Mouse (Mus musculus) kidney, embryonic 16.5 days (tissue): ENCODE measurements around the gene Camta2. TPM values are rescaled to one million over a fixed set of nuclear protein-coding genes. Genes with fewer than 3 reads are reported as not detected.

Source experiments
- ATAC-seq: fragments of 200-750 bp; cut with Nextera tagmentation; 2 replicates; pipeline ENCODE4 v1.8.0; 2017; ENCODE audit warnings: moderate TSS enrichment; ENCODE audit not compliant: low FRiP score, low TSS enrichment
- H3K27ac ChIP-seq: fragments of 300-500 bp; sonication (generic); 2 replicates; pipeline ENCODE4 v1.5.1; 2014; ENCODE audit warnings: low read length
- H3K27me3 ChIP-seq: fragments of 300-500 bp; sonication (generic); 2 replicates; pipeline ENCODE4 v1.6.1; 2014; ENCODE audit warnings: low read length, control low read depth, mixed read lengths; ENCODE audit not compliant: insufficient read depth
- H3K36me3 ChIP-seq: fragments of 300-500 bp; sonication (generic); 2 replicates; pipeline ENCODE4 v1.6.1; 2014; ENCODE audit warnings: low read length, control low read depth, mixed read lengths; ENCODE audit not compliant: insufficient read depth
- H3K4me1 ChIP-seq: fragments of 300-500 bp; sonication (generic); 2 replicates; pipeline ENCODE4 v1.6.1; 2014; ENCODE audit warnings: low read length, control low read depth, mixed read lengths; ENCODE audit not compliant: insufficient read depth
- H3K4me2 ChIP-seq: fragments of 300-500 bp; sonication (generic); replicated peaks from 2 replicates; pipeline ENCODE4 v1.6.1; 2014; ENCODE audit warnings: low read depth, low read length
- H3K4me3 ChIP-seq: fragments of 300-500 bp; sonication (generic); 2 replicates; pipeline ENCODE4 v1.5.1; 2014; ENCODE audit warnings: mild to moderate bottlenecking, low read length
- H3K9ac ChIP-seq: fragments of 300-500 bp; sonication (generic); replicated peaks from 2 replicates; pipeline ENCODE4 v1.6.1; 2014; ENCODE audit warnings: low read length
- H3K9me3 ChIP-seq: fragments of 300-500 bp; sonication (generic); 2 replicates; pipeline ENCODE4 v1.6.1; 2016; ENCODE audit warnings: low read length, control low read depth
- WGBS: fragments of 180-500 bp; shearing (Covaris S2); extraction: QIAGEN DNeasy Blood & Tissue Kit; methylation state at CpG from one replicate; pipeline ENCODE4 v1.1.7; 2014; 5-methylcytosine and 5-hydroxymethylcytosine counted together
- polyA plus RNA-seq: library from polyadenylated mRNA; unstranded; fragments of >200 nt; fragmentation: Nextera tagmentation; extraction: Ambion mirVana; gene quantifications from 2 replicates; pipeline ENCODE4 v1.2.1, GENCODE M21; 2015

Gene Camta2
- polyA plus RNA-seq, 1 experiment from 2014 or later = 12.7 TPM

DNA sequence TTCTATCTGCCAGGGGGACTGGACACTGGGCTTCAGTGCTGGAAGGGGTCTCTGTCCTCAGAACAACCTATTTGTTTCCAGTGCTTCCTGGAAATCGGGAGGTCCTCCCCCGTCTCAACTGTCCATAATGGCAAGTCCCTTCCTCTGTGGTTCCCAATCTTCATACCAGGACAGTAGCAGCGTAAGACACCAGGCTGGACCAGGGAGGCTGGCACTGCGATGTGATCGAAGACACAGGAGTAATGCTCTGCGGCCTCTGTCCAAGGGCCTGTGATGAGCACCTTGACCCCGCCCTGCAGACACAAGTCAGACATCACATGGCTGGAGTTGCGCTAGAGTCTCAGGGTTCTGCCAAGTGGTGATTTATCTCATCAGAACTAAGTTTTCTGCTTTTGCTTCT lies 8.5 kb downstream of the Camta2 start:
- Histone ChIP-seq H3K4me2 (no peak overlapping the region), H3K4me3 (no peak overlapping the region), H3K36me3 (peaks cover 26% of the 10 kb centered on the region), H3K27ac (no peak overlapping the region), H3K9me3 (no peaks in the 10 kb centered on the region), H3K27me3 (no peaks in the 10 kb centered on the region), H3K9ac (no peak overlapping the region), H3K4me1 (peaks cover 5% of the 10 kb centered on the region)
- WGBS = 94% methylated on average over 8 of the region's 8 CpGs
- ATAC-seq = no peak

DNA sequence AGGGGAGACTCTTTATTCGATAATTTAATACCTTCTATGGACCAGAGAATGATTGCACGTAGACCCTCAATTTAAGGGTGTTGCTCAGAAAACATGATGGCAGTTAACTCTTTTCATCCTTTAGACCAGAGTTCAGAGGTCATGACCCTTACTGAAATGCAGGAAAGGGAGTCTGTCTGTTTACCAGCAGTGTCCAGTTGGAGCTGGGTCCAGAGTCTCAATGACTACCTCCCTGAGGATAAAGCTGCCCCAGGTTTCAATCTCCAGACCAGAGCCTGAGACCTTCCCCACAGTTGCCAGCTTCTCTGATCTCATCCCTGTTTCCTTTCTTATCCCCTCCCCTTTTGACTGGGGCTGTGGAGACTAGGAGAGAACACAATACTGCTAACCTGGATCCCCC lies 9.3 kb downstream of the Camta2 start:
- no peak for ATAC-seq

DNA sequence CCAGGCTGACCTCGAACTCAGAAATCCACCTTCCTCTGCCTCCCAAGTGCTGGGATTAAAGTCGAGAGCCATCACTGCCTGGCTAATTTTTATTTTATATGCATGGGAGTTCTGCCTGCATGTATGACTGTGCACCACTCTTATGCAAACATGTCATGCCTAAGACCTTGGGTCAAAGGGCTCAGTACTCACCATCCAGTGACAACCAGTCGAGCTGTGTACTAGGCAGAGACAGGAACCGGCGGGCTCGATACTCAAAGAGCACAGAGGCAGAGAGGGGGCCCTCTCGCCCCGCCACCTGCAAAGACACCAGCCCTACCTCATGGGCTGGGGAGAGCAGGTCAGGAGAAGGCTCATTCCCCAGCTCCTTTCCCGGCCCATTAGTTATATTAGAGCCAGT lies 9.8 kb downstream of the Camta2 start:
- Histone ChIP-seq H3K27ac (no peak overlapping the region), H3K4me3 (no peak overlapping the region), H3K27me3 (no peaks in the 10 kb centered on the region), H3K9ac (no peak overlapping the region), H3K4me1 (peaks cover 5% of the 10 kb centered on the region), H3K4me2 (no peak overlapping the region), H3K36me3 (peaks cover 27% of the 10 kb centered on the region), H3K9me3 (no peaks in the 10 kb centered on the region)
- WGBS = 82% methylated on average over 9 of the region's 9 CpGs
- no peak for ATAC-seq

More for the DNA sequence above, 9.3 kb downstream of the Camta2 start:
- H3K27me3 ChIP-seq = no peaks in the 10 kb centered on the region
- no peak overlapping the region for H3K27ac ChIP-seq
- H3K9ac ChIP-seq = no peak overlapping the region
- H3K4me2 ChIP-seq = no peak overlapping the region
- H3K9me3 ChIP-seq = no peaks in the 10 kb centered on the region
- peaks cover 5% of the 10 kb centered on the region for H3K4me1 ChIP-seq
- WGBS = 61% methylated on average over 2 of the region's 2 CpGs
- peaks cover 29% of the 10 kb centered on the region for H3K36me3 ChIP-seq
- H3K4me3 ChIP-seq = no peak overlapping the region

DNA sequence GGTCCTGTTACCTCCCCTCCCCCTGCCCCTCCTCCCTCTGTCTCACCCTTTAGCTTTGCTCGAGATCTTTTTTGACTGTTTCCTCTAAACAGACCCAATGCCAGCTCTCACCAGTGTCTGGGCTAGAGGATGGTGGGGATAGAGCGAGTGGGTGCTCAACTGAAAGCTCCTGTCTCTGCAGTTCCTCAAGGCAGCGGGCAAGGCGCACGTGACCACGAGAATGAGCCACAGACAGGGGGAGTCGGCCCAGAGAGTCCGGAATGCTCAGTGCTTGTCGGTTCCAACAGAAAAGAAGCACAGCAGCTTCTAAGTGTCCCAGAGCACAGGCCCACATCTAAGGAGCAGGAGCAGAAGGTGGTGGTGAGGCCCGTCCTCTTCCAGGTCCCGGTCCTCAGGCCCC lies 13.4 kb downstream of the Camta2 start:
- no peaks in the 10 kb centered on the region for H3K9me3 ChIP-seq
- no peak overlapping the region for H3K4me2 ChIP-seq
- H3K9ac ChIP-seq = no peak overlapping the region
- peaks cover 20% of the 10 kb centered on the region for H3K36me3 ChIP-seq
- H3K4me3 ChIP-seq = no peak overlapping the region
- no peak for ATAC-seq
- H3K4me1 ChIP-seq = peaks cover 10% of the 10 kb centered on the region
- WGBS = 79% methylated on average over 11 of the region's 11 CpGs
- no peaks in the 10 kb centered on the region for H3K27me3 ChIP-seq
- H3K27ac ChIP-seq = no peak overlapping the region

DNA sequence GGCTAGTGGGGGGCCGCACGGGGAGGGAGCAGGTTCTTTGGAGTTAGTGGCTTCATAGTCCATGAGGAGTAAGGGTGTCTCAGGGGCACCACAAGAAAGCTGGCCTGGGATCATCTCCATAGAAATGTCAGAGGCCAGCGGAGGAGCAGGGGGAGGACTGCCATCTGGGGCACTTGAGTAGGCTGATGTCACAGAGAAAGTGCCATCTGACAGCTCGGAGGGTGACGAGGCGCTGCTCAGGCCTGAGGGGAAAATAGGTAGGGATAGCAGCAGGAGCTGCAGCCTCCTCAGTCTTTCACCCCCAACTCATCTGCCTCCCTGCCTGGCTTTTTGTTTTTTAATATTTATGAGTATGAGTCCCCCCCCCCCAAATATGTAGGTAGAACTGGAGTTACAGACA lies 13.9 kb downstream of the Camta2 start:
- no peak overlapping the region for H3K27ac ChIP-seq
- peaks cover 16% of the 10 kb centered on the region for H3K36me3 ChIP-seq
- no peak overlapping the region for H3K4me3 ChIP-seq
- H3K4me1 ChIP-seq = peaks cover 10% of the 10 kb centered on the region
- 76% methylated on average over 6 of the region's 6 CpGs for WGBS
- H3K9ac ChIP-seq = no peak overlapping the region
- no peak overlapping the region for H3K4me2 ChIP-seq
- H3K27me3 ChIP-seq = no peaks in the 10 kb centered on the region
- no peak for ATAC-seq
- H3K9me3 ChIP-seq = no peaks in the 10 kb centered on the region

DNA sequence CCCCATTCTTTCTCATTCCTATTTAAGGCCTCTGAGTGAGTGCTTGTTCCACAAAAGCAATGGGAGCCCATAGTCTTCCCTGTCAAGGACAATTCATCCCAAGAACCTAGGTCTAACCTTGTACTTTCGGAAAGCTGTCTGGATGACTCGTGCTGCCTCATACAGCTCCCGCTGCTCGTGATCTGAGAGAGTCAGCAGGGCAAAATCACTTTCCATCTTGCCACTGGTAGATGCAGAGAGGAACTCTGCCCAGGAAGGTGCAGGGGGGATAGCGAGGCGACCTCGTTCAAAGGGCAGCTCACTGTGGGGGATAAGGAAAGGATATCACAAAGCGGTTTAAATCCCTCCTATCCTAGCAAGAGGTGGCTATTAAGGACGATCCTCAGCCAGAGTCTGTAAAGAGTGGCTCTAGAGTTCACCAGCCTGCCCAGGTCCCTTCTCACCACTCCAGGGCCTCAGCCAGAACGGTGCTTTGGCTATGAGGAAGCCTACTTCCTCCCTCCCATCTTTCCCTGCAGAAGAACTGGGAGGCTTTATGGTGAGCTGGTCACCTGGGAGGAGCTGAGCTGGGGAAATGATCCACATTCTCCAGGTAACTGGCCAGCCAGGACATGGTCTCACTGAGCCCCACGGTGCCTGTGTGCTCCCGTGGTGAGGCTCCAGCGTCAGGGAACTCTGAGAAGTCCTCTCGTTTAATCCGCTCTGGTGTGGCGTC lies 16.4 kb downstream of the Camta2 start:
- Histone ChIP-seq H3K4me2 (no peak overlapping the region), H3K27me3 (no peaks in the 10 kb centered on the region), H3K27ac (no peak overlapping the region), H3K9ac (no peak overlapping the region), H3K36me3 (peaks cover 18% of the 10 kb centered on the region), H3K9me3 (no peaks in the 10 kb centered on the region), H3K4me1 (peaks cover 24% of the 10 kb centered on the region), H3K4me3 (no peak overlapping the region)
- ATAC-seq = no peak
- 88% methylated on average over 16 of the region's 16 CpGs for WGBS

DNA sequence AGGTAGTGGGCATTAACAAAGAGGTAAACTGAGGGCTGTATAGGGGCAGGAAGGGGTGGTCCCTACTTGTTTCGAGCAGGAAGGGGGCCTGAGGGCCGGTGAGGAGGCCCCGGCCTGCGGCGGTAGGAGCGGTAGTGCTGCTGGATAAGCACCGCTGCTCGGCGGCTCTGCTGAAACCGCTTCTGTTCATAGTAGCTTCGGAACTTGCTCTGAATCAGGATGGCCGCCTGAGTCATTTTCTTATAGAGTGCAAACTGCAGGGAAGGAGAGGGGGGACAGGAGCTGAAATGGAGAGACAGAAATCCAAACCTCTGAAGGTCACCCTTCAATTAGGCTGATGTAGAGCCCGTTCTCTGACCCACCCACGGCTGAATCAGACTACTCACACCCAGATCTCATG lies 17.4 kb downstream of the Camta2 start:
- peaks cover 24% of the 10 kb centered on the region for H3K4me1 ChIP-seq
- 35% methylated on average over 14 of the region's 14 CpGs for WGBS
- peak overlapping the region; percentile 99 for H3K27ac ChIP-seq
- H3K4me3 ChIP-seq = peak overlapping the region; percentile 75
- no peaks in the 10 kb centered on the region for H3K27me3 ChIP-seq
- H3K4me2 ChIP-seq = peak overlapping the region; percentile 89
- peaks cover 19% of the 10 kb centered on the region for H3K36me3 ChIP-seq
- H3K9ac ChIP-seq = peak overlapping the region; percentile 91
- ATAC-seq = no peak
- H3K9me3 ChIP-seq = no peaks in the 10 kb centered on the region

DNA sequence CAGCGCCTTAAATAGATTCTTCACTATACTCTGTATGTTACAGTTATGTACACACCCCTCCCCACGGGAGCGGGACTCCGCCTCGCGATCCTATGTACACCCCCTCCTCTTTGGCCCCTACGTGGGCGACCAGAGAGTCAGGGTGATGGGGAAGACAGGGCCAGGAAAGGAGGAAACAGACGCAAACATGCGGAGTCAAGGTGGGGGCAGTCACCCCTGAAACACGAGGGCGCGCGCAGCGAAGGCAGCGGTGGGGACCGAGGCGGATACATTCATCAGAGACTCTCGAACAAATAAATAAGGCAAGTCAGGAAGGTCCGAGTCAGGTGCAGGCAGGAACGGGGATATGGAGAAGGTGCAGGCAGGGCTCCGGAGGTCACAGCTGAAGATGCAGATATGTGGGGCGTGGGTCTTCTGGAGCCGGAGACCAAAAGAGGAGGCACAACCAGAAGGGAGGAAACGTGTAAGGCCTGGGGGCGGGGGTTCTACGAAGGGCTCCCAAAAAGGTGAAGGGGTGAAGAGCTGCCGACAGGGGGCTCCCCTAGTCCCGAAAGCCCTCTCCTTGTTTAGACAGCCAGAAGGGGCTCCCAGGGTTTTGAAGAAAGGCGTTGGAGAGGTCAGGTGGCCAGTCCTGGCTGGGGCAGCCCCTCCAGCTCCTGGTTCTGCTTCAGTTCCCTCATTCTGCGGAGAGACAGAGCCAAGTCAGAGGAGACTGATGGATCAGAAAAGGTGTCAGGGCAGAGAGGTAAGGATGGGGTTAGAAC lies 18.1 kb downstream of the Camta2 start:
- Histone ChIP-seq H3K27me3 (no peaks in the 10 kb centered on the region), H3K4me3 (peak overlapping the region; percentile 75), H3K9me3 (no peaks in the 10 kb centered on the region), H3K4me2 (peak overlapping the region; percentile 89), H3K27ac (peak overlapping the region; percentile 99), H3K36me3 (peaks cover 24% of the 10 kb centered on the region), H3K4me1 (peaks cover 24% of the 10 kb centered on the region), H3K9ac (peak overlapping the region; percentile 91)
- ATAC-seq = peak; percentile 23
- WGBS = under 1% methylated on average over 31 of the region's 31 CpGs

DNA sequence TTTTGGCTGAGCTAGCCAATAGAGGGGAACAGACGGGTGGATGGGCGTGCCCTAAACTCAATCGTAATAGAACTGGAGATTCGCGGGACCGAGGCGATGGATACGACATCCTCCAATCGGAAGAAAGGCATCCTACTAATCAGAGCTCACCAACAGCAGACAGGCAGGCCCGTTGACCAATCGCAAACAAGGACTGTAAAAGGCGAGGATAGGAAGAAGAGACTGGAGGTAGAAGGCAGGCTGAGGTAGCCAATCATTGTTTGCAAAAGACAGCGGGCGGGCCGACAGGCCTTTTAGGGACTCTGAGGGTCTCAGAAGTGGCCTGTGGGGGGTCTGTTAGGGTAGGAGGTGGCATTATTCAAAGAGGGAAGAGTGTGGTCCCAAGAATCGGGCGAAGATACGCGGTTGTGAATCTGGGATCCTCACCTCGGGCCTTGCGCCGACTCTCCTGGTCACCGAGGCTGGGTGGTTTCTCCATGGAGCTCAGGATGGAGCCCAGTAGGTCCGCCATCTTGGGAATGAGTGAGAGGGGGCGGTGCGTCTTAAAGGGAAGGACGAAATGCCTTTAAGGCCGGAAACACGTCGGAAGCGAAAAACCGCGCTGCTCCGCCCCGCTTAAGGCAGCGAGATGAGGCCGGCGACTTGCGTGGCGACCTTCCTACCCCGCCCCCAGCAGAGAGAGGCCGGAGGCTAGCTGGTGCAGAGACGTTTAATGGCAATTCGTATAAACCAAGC lies 19.0 kb downstream of the Camta2 start, which contains the start of gene Spag7:
Gene Spag7 (minus strand): TSS at position 646 of the 735 bp plus-strand sequence.
- peak within 1 kb of the TSS; percentile 89 for H3K4me2 ChIP-seq
- H3K9ac ChIP-seq = peak within 1 kb of the TSS; percentile 91
- peak within 1 kb of the TSS; percentile 75 for H3K4me3 ChIP-seq
- no peaks in the 10 kb centered on the region for H3K9me3 ChIP-seq
- peaks cover 26% of the 10 kb centered on the region for H3K36me3 ChIP-seq
- peak; percentile 97 for ATAC-seq
- H3K4me1 ChIP-seq = peaks cover 24% of the 10 kb centered on the region
- no peaks in the 10 kb centered on the region for H3K27me3 ChIP-seq
- peak within 1 kb of the TSS; percentile 99 for H3K27ac ChIP-seq
- under 1% methylated on average over 44 of the region's 44 CpGs for WGBS
